Mouse (Mus musculus): ENCODE data around the gene Kifc1.

Kifc1 gene

GRCm38 (mm10) chr17:33829561-33829960 lies 60.9 kb downstream of the Kifc1 start:
- no peak for DNase-seq

DNA sequence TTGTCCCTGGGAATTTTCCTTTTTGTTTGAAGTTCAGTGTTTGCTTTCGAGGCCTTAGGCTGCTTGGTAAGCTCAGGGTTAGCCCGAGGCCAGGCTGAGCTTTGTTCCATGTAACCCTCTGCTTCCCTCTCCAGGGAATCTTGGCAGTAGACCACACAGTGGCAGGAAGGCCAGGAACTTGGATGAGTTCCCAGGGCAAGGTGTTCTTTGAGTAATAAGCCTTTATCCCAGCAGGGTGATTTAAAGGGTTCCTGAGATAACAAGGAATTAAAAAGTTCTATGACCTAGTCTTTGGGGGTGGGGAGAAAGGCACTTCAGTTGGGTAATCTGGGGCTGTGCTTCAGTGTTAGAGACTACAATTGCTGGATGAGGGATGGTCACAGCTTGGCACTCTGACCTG lies 61.6 kb downstream of the Kifc1 start:
- peak; percentile 80 for DNase-seq

DNA sequence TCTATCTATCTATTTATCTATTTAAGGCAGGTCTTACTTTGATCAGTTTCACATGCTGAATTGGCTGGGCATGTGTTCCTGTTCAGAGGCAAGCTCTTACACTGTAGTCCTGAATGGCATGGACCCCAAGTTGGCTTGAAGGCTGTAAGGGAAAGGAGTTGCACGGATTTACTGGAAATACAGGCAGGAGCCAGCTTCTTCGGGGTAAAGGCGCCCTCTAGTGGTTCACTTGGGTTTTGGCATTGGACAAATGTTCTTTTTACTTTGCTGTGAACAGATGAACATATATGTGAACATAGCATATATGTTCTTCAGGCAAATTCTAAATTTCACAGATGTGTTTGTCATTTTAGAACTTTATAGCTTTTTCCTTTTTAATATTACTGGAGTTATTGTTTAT lies 63.6 kb downstream of the Kifc1 start:
- DNase-seq: peak; percentile 85

Measured in lung, postnatal 10 days (tissue).